Mouse (Mus musculus): ENCODE data around the gene Lmo3. TPM values are rescaled to one million over a fixed set of nuclear protein-coding genes. Genes with fewer than 3 reads are reported as not detected.

The Lmo3 gene
- polyA plus RNA-seq (2015; fragmentation: Illumina TruSeq; extraction: RNeasy Lipid Tissue Mini Kit (QIAGEN cat#74804); ENCODE audit: insufficient read depth, low read depth, low replicate concordance), result not detected

GRCm38 (mm10) chr6:138581734-138582505 lies at the start of gene Lmo3:
Lmo3 (minus strand) TSS chr6:138581968.

Other genes with a start within 250 kb of the Lmo3 start
- gene Igbp1b, start 76.6 kb upstream of the Lmo3 start, polyA plus RNA-seq (2015; fragmentation: Illumina TruSeq; extraction: RNeasy Lipid Tissue Mini Kit (QIAGEN cat#74804); ENCODE audit: insufficient read depth, low read depth, low replicate concordance), result not detected

Measured in pancreas, adult 10 weeks (tissue).